Mouse (Mus musculus) G1E-ER4 (cell line): ENCODE measurements around the gene Ddc. TPM values are rescaled to one million over a fixed set of nuclear protein-coding genes. Genes with fewer than 3 reads are reported as not detected.
A peak's percentile ranks its signal among the peaks of the same experiment; 100 is the strongest.

ENCODE experiments used
- GATA1 ChIP-seq: IDR thresholded peaks from one replicate; pipeline ENCODE4 v1.8.0; 2012; ENCODE audit warnings: low read length, inconsistent platforms
- polyA plus RNA-seq: library from polyadenylated mRNA; stranded (reverse); fragments of >175 nt; gene quantifications from 2 replicates; pipeline ENCODE4 v1.2.3, GENCODE M21; 2012

Gene Ddc
- polyA plus RNA-seq, 1 experiment = 0.21 TPM

- no peak for TF ChIP-seq GATA1
Observed at GRCm38 (mm10) chr11:11848467-11848866, 49.5 kb downstream of the Ddc start.

DNA sequence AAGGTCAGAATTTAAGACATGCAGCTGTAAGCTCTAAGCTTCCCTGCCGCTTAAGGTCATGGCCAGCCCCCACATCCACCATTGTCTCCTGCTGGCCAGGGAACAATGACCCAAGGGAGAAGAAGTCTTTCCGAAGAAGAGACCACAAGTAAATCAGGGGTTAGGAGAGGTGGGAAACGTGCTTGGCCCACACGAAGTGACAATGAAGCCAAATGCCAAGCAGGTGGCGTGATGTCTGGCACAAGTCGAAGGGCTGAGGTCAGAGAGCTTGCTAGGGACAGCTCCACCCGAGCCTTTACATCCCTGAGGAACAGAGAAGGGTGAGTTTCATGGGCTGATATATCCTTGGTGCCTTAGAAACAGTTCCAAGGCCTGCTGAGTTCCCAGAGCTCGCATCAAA lies 52.9 kb downstream of the Ddc start:
- no peak for TF ChIP-seq GATA1

GRCm38 (mm10) chr11:11844367-11844971 lies 53.5 kb downstream of the Ddc start:
- no peak for TF ChIP-seq GATA1

DNA sequence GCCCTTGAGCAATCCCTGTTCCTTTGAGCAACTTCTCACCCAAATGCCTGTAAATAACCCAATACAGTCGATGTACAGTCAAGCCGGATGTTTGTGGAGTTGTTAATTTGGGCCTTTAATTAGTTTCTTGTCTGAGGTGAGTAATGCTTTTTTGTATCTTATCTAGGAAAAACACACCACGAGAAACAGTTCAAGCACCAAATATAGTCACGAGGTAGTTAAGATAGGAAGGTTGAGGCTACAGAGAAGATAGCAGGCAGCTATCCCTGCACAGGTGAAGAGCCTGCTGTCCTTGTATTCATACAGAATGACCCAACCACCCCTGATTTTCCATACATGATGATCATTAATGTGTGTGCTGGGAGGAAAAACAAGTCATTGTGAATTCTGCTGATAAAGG lies 56.4 kb downstream of the Ddc start:
- peak; percentile 54 for TF ChIP-seq GATA1

- TF ChIP-seq GATA1 = no peak
Observed at GRCm38 (mm10) chr11:11840746-11841145, 57.2 kb downstream of the Ddc start.

GRCm38 (mm10) chr11:11839874-11840273 lies 58.1 kb downstream of the Ddc start:
- no peak for TF ChIP-seq GATA1

DNA sequence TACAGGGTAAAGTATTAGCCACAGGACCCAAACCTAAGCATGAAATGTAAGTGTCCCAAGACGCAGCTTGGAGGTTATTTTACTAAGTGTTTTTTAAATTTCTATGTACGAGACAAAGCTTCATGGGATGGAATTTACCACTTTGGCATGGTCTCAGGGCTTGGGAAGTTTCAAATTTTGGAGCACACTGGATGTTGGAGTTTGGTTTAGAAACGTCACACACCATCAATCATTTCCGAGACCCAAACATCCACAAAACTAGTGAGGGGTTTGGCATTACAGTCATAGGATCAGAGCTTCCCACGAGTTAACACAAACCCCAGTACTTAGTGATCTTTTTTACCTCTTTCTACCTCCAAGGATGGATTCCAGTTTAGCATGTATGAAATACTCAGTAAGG lies 60.6 kb downstream of the Ddc start:
- TF ChIP-seq GATA1 = no peak

DNA sequence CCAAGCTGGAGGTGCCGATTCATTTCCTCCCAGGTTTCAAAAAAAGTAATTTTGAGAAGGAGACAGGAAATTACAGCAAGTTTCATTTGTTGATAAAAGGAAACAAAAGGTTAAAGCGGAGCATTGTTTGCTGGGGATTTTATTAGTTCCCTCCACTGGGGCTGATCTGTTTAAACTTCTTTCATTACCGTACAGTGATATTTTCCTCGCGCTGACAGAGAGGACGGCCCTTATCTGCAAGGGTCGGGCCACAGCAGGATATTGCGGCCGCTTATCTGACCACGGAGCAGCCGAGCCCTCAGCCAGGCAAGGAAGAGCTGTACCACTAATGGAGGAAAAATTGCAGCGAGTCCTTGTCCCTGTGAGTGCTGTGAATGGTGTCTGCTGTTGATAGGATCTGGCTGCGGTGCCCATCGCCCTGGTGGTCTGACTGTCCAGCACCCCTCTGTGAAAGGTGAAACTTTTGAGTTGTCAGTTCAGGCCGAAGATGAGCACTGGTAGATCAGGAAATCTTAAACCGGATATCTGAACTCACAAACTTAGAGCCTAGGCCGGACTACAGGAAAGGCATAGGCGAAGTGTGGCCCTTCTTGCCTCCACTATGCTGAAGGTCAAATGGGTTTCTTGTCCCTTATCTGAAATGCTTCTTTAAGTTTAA lies 61.1 kb downstream of the Ddc start:
- TF ChIP-seq GATA1 = peak; percentile 99

DNA sequence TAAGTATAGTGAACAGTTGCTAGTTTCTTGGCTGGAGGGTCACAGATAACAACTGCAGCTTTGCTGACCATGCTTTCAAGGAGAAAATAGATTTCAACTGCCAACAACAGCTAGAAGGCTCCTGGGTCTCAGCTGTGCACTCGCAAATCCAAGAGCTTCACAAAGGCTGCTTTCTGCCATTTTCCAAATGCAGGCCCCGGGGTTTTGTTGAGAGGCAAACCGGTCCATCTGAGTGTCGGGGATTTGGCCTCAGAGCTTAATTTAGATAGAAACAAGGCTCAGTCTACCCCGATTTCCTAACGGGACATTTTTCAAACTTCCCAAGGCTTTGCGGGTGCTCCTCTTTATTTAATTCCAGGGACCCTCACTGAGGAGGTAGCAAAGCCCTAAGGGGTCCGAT lies 61.7 kb downstream of the Ddc start:
- no peak for TF ChIP-seq GATA1

- TF ChIP-seq GATA1 = no peak
Observed at GRCm38 (mm10) chr11:11835791-11836190, 62.2 kb downstream of the Ddc start.

- peak; percentile 78 for TF ChIP-seq GATA1
Observed at GRCm38 (mm10) chr11:11835361-11835760, 62.6 kb downstream of the Ddc start.

DNA sequence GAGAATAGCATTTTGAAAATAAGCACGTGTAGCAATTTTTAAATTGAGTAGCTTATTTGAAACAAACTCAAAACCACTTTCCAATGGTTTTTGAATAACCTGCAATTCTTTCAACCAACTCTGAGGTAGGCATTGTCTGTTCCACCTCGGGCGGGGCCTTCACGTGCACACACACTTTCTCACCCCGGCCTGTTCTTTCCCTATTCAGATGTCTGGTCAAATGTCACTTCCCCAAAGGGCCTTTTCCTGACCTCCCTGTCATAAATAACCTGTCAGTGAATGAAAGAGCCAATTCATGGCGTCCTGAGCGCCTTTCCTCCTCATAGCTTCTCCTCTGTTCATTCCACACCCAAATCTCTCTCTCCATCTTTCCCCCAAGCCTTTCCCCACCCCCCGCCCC lies 64.8 kb downstream of the Ddc start:
- TF ChIP-seq GATA1 = no peak

DNA sequence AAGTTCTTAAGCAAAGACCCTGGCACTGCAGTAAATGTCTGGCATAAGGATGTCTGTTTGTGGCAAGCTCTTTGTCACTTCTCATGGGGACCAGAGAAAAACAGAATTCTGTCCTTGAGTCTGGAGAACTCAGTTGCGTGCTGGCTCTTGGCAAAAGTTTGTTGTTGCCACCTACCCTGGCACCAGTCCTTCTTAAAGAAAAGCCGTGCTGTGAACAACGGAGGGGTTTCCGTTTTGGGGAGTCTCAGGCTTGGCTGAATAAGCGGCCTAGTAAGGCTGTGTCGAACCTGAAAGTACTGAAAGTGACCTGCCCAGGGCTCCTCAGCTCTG lies 65.2 kb downstream of the Ddc start:
- TF ChIP-seq GATA1 = no peak

GRCm38 (mm10) chr11:11831940-11832754 lies 65.8 kb downstream of the Ddc start:
- TF ChIP-seq GATA1 = no peak

- TF ChIP-seq GATA1 = no peak
Observed at GRCm38 (mm10) chr11:11831526-11831925, 66.4 kb downstream of the Ddc start.

GRCm38 (mm10) chr11:11830884-11831495 lies 67.0 kb downstream of the Ddc start:
- TF ChIP-seq GATA1 = no peak
